Mouse (Mus musculus) C2C12 (cell line): Measurements from ENCODE around the gene 4833439L19Rik. TPM values are rescaled to one million over a fixed set of nuclear protein-coding genes. Genes with fewer than 3 reads are reported as not detected.

Source experiments
- H3K27me3 ChIP-seq: one replicate; pipeline ENCODE4 v1.6.1; 2011; ENCODE audit not compliant: control insufficient read depth, insufficient read depth, insufficient read length
- H3K36me3 ChIP-seq: one replicate; pipeline ENCODE4 v1.6.1; 2011; ENCODE audit not compliant: control insufficient read depth, insufficient read depth
- H3K4me3 ChIP-seq: one replicate; pipeline ENCODE4 v1.5.1; 2011; ENCODE audit warnings: mild to moderate bottlenecking, control low read depth; ENCODE audit not compliant: poor library complexity, insufficient read depth, severe bottlenecking
- H3K79me2 ChIP-seq: one replicate; pipeline ENCODE4 v1.6.1; 2011; ENCODE audit not compliant: control insufficient read depth, insufficient read depth
- H3K79me3 ChIP-seq: one replicate; pipeline ENCODE4 v1.6.1; 2011; ENCODE audit warnings: low read depth, control low read depth
- H3ac ChIP-seq: one replicate; pipeline ENCODE3; 2011; ENCODE audit warnings: low read depth; ENCODE audit not compliant: control insufficient read depth, insufficient read length
- CEBPB ChIP-seq: IDR thresholded peaks from one replicate; pipeline ENCODE4 v1.6.1; 2011; ENCODE audit warnings: low read depth, mild to moderate bottlenecking, control low read depth, moderate library complexity
- CTCF ChIP-seq: IDR thresholded peaks from one replicate; pipeline ENCODE4 v1.5.1; 2011; ENCODE audit not compliant: control insufficient read depth, insufficient read depth, insufficient read length
- FOSL1 ChIP-seq: IDR thresholded peaks from one replicate; pipeline ENCODE4 v1.8.0; 2011; ENCODE audit warnings: mild to moderate bottlenecking, low read length; ENCODE audit not compliant: poor library complexity, insufficient read depth, severe bottlenecking
- MAX ChIP-seq: IDR thresholded peaks from one replicate; pipeline ENCODE4 v1.6.1; 2011; ENCODE audit warnings: mild to moderate bottlenecking, control low read depth
- MYOD1 ChIP-seq: IDR thresholded peaks from one replicate; pipeline ENCODE4 v1.6.1; 2011; ENCODE audit warnings: low read depth; ENCODE audit not compliant: control insufficient read depth, insufficient read length
- MYOG ChIP-seq: IDR thresholded peaks from one replicate; pipeline ENCODE4 v1.6.1; 2011; ENCODE audit not compliant: control insufficient read depth, insufficient read length; ENCODE audit errors: extremely low read depth
- USF1 ChIP-seq: IDR thresholded peaks from one replicate; pipeline ENCODE4 v1.6.1; 2011; ENCODE audit warnings: low read depth, mild to moderate bottlenecking, control low read depth, moderate library complexity
- polyA plus RNA-seq: library from polyadenylated mRNA; unstranded; fragments of >200 nt; fragmentation: generic; extraction: Trizol; gene quantifications from one replicate; pipeline ENCODE4 v1.2.1, GENCODE M21; 2012; ENCODE audit warnings: missing spikeins

The 4833439L19Rik gene
- polyA plus RNA-seq, 1 experiment: 62.8 TPM

DNA sequence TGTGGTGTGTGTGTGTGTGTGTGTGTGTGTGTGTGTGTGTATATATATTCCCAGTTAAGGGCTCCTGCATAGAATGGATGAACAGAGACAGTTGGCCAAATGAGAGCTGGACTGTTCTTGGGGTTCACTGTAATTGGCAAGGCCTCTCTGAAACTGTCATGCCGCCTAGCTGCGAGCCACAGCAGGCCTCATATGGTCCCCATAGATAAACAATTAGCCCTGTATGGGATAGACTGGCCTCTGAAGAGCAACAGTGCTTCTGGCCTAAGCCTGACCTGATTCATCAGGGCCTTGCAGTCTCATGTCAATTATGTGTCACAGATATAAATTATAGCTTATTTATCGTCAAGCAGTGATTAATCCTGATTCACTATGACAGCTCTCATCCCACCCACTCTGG lies 42.8 kb upstream of the 4833439L19Rik start:
- no peaks in the 10 kb centered on the region for H3K79me3 ChIP-seq
- H3ac ChIP-seq: no peak overlapping the region
- no peaks in the 10 kb centered on the region for H3K79me2 ChIP-seq
- no peak overlapping the region for H3K4me3 ChIP-seq
- TF ChIP-seq FOSL1: no peak
- no peaks in the 10 kb centered on the region for H3K27me3 ChIP-seq
- no peaks in the 10 kb centered on the region for H3K36me3 ChIP-seq

GRCm38 (mm10) chr13:54607204-54607603 lies 42.0 kb upstream of the 4833439L19Rik start:
- TF ChIP-seq MYOG (no peak), CTCF (no peak), CEBPB (no peak), MAX (no peak), USF1 (no peak), FOSL1 (no peak), MYOD1 (no peak)
- no peak overlapping the region for H3ac ChIP-seq
- H3K79me2 ChIP-seq: no peaks in the 10 kb centered on the region
- no peak overlapping the region for H3K4me3 ChIP-seq
- no peaks in the 10 kb centered on the region for H3K79me3 ChIP-seq
- H3K27me3 ChIP-seq: no peaks in the 10 kb centered on the region
- no peaks in the 10 kb centered on the region for H3K36me3 ChIP-seq

DNA sequence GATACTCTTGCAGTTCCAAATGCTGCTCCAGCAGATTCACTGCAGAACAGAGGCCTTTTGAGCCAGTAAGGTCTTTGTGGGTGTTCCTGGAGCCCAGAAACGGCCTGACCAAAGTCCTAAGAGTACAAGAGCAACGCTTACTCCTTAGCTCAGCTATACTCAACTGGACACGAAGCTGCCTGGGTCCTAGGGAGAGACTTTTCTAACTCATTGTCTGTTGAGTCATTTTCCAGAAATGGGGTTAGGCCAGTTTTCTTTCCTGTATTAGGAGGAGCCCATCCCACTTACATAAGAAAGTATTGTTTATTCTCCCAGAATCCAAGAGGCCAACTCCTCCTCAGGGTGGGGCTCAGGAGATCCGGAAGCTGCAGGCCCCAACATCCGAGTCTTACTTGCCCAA lies 40.2 kb upstream of the 4833439L19Rik start:
- Histone ChIP-seq H3K4me3 (no peak overlapping the region), H3K79me3 (no peaks in the 10 kb centered on the region), H3K27me3 (no peaks in the 10 kb centered on the region), H3ac (no peak overlapping the region), H3K79me2 (no peaks in the 10 kb centered on the region), H3K36me3 (no peaks in the 10 kb centered on the region)
- TF ChIP-seq USF1: no peak

DNA sequence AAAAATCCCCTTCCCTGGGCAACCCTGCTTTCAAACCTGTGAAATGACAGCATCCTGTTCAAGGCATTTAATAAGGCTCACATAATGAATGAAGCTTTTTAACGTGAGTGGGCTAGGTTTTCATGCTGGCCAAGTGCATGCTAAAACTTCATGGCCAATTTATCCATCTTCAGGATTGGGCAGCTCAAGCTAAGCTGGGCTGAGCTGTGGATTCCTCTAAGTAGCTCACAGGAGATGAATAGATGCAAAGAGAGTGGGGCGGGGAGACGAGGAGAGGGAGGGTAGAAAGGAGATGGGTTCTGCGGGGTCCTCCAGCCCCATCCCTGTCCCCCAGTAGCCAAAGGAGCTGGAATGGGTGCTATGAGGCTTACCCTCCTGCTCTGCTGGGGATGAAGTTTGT lies 39.0 kb upstream of the 4833439L19Rik start:
- H3K27me3 ChIP-seq: no peaks in the 10 kb centered on the region
- no peaks in the 10 kb centered on the region for H3K79me3 ChIP-seq
- H3K36me3 ChIP-seq: no peaks in the 10 kb centered on the region
- no peak for TF ChIP-seq CEBPB
- TF ChIP-seq USF1: no peak
- TF ChIP-seq MAX: no peak
- TF ChIP-seq FOSL1: no peak
- no peak for TF ChIP-seq CTCF
- no peak for TF ChIP-seq MYOD1
- TF ChIP-seq MYOG: no peak
- no peaks in the 10 kb centered on the region for H3K79me2 ChIP-seq
- no peak overlapping the region for H3K4me3 ChIP-seq
- no peak overlapping the region for H3ac ChIP-seq

GRCm38 (mm10) chr13:54603501-54603900 lies 38.3 kb upstream of the 4833439L19Rik start:
- TF ChIP-seq MYOG: no peak
- TF ChIP-seq MAX: no peak
- no peak for TF ChIP-seq CEBPB
- no peak for TF ChIP-seq MYOD1
- TF ChIP-seq CTCF: no peak
- TF ChIP-seq USF1: no peak
- no peak for TF ChIP-seq FOSL1

DNA sequence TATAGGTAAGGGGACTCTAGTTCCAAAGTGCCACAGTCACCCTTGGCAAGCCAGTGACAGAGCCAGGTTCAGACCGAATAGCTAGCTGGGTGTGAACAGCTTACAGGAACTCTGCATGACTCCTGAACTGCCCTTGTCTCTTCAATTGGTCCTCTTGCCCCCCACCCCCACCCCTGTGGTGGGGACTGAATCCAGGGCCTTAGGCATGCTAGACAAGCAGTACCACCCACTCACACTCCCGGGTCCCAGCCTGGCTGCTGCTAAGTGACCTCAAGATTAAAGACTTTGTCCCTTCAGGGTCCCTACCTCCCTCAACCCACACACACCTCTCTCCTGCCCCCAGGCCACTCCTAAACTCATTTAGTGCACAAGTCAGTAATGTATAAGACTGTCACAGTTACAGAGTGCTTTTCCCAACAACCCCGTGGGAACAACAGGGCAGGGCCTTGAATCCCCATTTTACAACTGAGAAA lies 37.4 kb upstream of the 4833439L19Rik start:
- no peaks in the 10 kb centered on the region for H3K79me2 ChIP-seq
- H3K4me3 ChIP-seq: no peak overlapping the region
- no peaks in the 10 kb centered on the region for H3K79me3 ChIP-seq
- no peak overlapping the region for H3ac ChIP-seq
- no peaks in the 10 kb centered on the region for H3K27me3 ChIP-seq
- TF ChIP-seq USF1: no peak
- no peak for TF ChIP-seq CEBPB
- no peak for TF ChIP-seq MYOG
- TF ChIP-seq FOSL1: no peak
- no peak for TF ChIP-seq MAX
- TF ChIP-seq CTCF: no peak
- TF ChIP-seq MYOD1: no peak
- H3K36me3 ChIP-seq: no peaks in the 10 kb centered on the region

More at GRCm38 (mm10) chr13:54603501-54603900, 38.3 kb upstream of the 4833439L19Rik start:
- no peak overlapping the region for H3K4me3 ChIP-seq
- H3K79me3 ChIP-seq: no peaks in the 10 kb centered on the region
- no peaks in the 10 kb centered on the region for H3K79me2 ChIP-seq
- H3K27me3 ChIP-seq: no peaks in the 10 kb centered on the region
- H3ac ChIP-seq: no peak overlapping the region
- H3K36me3 ChIP-seq: no peaks in the 10 kb centered on the region
